Mouse (Mus musculus) erythroblast, adult 5-6 weeks (primary cell): ENCODE data around the gene Cacnb3. TPM values are rescaled to one million over a fixed set of nuclear protein-coding genes. Genes with fewer than 3 reads are reported as not detected.
A peak's percentile ranks its signal among the peaks of the same experiment; 100 is the strongest.

Experiments
- ATAC-seq: replicated peaks from 2 replicates; pipeline ENCODE4 v1.8.0; 2016; ENCODE audit warnings: moderate number of reproducible peaks, mild to moderate bottlenecking, moderate TSS enrichment, inconsistent platforms; ENCODE audit not compliant: poor library complexity, low FRiP score, severe bottlenecking
- total RNA-seq, 2 experiments: library from RNA; stranded (forward) in 1 of 2; stranded (reverse) in 1 of 2; fragments of 150-400 nt in 1 of 2; fragments of 200-764, 138-1000 nt in 1 of 2; gene quantifications; 2 replicates each; pipeline versions ENCODE4 v1.2.3 to v1.2.4; 2015 to 2017; ENCODE audit warnings: low replicate concordance in 2 of 2

The Cacnb3 gene
- total RNA-seq, 2 experiments from 2014 or later, result not detected

- no peak for ATAC-seq
Observed at GRCm38 (mm10) chr15:98633822-98634470, 3.3 kb downstream of the Cacnb3 start.

DNA sequence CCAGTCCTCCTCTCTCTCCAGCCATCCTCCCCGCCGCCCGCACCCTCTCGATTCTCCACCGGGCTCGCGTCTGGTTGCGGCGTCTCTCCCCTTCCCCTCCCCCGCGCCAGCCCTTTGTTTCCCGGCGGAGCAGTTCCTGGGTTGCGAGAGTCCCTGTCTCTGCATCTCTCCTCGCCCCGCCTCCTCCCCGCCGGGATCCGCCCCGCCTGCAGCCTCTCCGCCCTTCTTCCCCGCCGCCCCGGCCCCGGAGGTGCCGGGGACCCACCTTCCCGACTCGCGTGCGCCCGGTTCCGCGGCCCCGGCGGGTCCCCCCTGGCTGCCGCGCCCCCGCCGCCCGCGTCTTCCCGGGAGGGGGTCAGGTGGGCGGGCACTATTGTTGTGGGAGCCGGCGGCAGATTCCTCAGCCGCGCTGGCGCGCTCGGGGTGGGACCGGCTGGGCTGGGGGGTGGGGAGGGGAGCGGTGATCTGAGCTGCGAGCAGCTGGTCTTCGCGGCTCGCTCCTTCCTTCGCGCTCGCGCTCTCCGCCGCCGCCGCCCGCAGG, 4.0 kb downstream of the Cacnb3 start:
- ATAC-seq, result no peak

DNA sequence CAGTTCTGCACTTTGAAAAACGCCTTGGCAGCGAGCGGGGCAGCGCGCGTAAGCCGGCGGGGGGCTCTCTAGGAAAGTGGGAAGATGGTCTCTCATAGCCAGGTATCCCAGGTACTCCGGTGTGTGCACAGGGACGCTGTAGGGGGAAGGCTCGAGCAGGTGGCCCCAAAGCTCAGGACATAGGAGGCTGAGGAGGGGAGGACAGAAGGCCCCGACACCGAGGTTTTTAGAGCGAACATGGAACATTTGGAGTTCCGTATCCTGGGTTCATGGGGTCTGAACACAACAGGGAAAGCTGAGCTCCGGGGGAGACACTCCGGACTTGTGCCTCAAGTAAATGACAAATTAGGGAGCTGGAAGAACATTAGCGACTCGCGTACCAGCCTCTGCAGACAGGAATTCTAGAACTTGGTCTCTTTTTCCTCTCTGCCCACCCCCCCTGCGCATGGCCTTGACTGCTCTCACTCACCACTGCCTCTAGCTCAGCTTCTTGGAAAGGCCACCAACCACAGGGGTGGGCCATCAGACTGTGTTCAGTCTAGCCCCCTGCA, 4.7 kb downstream of the Cacnb3 start:
- ATAC-seq, result no peak

- no peak for ATAC-seq
Observed at GRCm38 (mm10) chr15:98636517-98636916, 5.9 kb downstream of the Cacnb3 start.

GRCm38 (mm10) chr15:98637155-98637554, 6.5 kb downstream of the Cacnb3 start:
- no peak for ATAC-seq

- ATAC-seq, result no peak
Observed at GRCm38 (mm10) chr15:98640157-98640556, 9.5 kb downstream of the Cacnb3 start.

GRCm38 (mm10) chr15:98644406-98644805, 13.8 kb downstream of the Cacnb3 start:
- ATAC-seq, result no peak

DNA sequence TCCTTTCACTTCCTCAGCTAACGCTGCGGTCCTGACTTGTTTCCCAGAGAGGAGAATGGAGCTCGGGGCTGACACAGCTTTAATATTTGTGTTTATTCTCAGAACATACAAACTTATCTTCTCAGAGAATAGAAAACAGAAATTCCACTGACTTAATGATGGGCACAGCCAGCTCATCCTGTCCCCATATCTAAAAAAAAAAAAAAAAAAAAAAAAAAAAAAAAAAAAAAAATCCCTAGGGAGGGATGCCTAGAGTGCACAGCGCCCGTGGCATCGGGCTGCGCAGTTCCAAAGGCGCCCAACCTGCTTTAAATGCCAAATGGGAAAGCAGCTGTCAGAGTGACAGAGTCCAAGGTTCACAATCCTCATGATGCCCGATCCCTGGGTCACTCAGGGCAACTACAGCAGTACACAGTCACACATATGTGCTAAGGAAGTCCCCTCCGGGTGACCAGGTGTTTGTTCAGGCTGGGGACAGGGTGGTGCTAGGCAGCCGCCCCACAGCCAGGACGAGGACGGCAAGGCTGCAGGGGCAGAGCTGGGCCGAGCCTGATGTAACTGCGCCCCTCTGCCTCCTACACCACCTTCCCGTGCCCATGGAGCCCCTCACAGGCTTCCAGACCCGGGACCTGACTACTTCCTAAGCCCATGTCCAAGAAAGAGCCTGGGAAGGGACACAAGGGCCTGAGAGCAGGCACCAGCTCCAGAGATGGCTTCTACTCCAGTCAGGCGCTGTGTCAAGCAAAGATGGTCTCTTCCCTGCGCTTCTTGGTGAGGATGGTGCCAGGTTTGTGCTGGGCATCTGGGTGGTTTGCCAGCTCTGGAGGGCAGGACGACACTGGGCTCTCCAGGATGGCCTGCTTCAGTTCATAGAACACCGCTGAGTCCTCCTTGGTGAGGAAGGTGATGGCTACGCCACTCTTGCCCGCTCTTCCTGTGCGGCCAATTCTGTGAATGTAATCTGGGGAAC, 14.7 kb downstream of the Cacnb3 start:
- ATAC-seq, result no peak

- no peak for ATAC-seq
Observed at GRCm38 (mm10) chr15:98646737-98647136, 16.1 kb downstream of the Cacnb3 start.

DNA sequence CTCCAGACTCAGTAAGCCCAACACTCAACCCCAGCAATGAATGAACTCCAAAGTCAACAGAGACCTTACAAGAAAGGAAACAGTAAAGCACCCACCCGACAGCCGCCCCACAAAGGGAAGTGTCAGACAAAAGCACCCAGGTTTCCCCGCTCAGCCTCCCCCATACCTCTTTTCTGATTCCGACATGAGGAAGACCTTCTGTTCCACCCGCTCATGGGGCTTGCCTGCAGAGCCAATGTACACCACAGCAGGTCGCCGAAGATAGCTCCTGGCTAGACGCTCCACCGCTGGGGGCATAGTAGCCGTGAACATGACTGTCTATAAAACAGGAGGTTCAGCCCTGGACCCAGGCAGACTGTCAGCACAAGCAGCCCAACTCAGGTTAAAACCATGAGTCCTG, 16.7 kb downstream of the Cacnb3 start:
- ATAC-seq, result no peak

GRCm38 (mm10) chr15:98648071-98648470, 17.4 kb downstream of the Cacnb3 start:
- no peak for ATAC-seq

DNA sequence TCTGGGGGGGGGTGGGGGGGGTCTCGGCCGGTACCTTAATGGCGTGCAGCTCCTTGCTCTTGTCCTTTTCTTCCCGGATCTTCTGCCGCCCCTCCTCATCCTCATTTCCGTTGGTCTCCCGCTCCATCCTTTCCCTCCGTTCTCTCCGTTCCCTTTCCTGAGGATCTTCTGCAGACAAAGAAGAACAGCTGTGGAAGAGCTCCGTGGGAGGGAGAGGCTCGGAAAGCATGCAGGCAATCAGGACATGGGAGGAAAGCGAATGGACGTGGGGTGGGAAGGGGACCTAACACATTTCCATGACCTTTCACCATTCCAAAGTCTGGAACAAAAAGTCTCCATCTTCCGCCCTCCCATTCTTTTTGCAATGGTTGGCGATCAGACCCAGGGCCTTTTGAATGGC, 20.8 kb downstream of the Cacnb3 start:
- ATAC-seq, result no peak

DNA sequence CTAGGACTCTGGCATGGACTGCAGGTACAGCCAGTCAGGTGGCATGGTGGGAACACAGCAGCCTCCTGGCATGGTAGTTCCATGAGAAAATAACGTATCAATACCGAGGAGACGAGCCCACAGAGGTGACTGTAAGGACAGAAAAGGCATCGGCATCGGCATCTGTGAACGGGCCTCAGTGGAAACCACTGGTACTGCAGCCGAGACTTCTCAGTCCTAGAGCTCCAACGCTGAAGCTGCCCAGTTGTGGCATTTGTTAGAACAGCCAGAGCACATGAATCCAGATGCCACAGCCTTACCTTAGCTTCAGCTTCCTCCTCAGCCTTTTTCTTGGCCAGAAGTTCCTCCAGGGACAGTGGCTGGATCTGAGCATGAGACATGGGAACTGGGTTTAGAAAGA, 21.5 kb downstream of the Cacnb3 start:
- ATAC-seq, result no peak

- no peak for ATAC-seq
Observed at GRCm38 (mm10) chr15:98656982-98657751, 26.5 kb downstream of the Cacnb3 start.

GRCm38 (mm10) chr15:98662198-98662566, 31.5 kb downstream of the Cacnb3 start:
- peak; percentile 63 for ATAC-seq

DNA sequence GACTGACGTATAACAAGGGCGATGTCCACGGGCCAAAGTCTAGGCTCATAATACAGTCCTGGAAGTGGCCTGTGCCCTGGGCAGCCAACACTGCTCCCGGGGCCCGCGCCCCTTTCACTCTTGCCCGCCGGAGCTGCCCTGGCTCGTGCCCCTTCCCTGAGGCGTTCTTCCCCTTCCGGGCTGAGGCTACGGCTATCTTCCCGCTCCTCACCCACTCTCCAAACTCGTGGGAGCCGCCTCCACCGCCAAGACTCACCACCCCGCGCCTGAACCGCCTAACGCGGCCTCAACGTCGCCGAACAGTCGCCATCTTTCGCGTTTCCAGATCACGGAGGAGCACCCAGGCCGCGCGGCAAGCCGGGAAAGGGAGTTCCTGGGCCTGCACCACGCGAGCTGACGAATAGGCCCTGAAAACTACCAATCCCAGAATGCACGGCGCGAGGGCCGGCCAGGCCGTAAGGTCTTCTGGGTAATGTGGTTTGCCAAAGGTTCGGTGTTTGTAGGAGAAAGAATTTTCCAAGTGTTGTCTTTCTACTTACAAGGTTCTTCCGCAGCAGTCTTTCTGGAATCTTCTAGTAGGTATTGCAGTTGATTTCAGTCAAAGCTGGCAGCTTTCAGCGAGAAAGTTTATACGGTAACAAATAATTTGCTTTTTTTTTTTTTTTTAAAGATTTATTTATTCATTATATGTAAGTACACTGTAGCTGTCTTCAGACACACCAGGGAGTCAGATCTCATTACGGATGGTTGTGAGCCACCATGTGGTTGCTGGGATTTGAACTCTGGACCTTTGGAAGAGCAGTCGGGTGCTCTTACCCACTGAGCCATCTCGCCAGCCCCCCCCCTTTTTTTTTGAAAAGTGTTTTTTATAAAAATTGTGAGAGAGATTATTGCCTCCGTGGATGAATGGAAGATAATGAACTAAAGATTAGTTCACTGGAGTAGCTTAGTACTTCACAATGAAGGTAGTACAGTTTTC, 32.2 kb downstream of the Cacnb3 start, which contains the start of gene Ddx23:
Gene Ddx23 (minus strand): TSS at position 328 of the 979 bp plus-strand sequence.
- ATAC-seq, result peak; percentile 95

DNA sequence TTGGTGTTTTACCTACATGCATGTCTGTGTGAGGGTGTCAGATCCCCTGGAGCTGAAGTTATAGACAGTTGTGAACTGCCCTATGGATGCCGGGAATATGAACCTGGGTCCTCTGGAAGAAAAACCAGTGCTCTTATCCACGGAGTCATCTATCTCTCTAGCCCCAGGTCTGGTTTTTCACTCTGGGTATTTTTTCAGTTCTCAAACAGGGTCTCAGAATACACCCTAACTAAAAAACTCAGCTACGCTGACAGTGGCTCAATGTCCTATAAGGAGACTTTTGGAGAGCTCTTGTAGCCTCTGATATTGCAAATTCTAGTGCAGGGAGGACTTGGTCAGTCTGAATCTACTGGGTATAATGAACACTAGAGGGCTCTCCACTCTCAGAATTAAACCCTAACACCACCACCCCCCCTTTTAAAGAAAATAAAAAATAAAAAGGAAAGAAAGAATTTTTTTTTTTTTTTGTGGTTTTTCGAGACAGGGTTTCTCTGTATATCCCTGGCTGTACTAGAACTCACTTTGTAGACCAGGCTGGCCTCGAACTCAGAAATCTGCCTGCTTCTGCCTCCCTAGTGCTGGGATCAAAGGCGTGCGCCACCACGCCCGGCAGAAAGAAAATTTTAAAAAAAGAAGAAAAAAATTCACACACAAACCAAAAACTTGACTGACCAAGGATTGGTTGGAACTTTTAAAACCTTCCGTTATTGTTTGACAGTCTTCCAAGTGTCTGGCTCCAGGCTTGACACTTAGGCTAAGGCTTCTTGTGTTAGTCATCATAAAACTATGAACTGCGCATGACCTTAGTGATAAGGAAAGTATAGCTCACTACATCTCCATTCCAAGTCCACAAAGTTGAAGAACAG, 33.6 kb downstream of the Cacnb3 start:
- no peak for ATAC-seq

DNA sequence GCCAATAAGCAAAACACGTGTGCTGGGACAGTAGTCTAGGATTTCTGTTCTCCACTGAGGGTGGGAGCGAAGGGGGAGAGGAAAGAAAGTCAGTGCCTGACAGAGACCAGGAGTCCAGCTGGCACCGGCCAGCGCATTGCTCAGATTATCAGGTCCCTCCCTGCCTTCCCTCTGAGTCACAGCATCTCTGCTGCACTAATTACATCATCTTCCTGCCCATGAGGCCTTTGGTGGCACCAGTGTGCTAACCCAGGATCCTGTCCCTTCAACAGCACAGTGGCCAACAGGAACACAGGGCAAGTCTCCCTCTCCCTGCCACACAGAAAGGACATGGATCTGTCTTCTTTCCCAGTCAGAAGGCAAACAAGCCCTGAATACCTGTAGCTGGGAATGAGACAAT, 42.0 kb downstream of the Cacnb3 start:
- ATAC-seq, result no peak
